Mouse (Mus musculus) c-Kit-positive CD71-positive TER-119-positive erythroid progenitor cells, embryonic 14.5 days (primary cell): Measurements from ENCODE around the gene Osr1.

Source experiments
- DNase-seq: peaks from one replicate; pipeline ENCODE4 v3.0.0-alpha.2; 2013; ENCODE audit warnings: low spot score

The Osr1 gene

GRCm38 (mm10) chr12:9585085-9585453 is 15.2 kb downstream of the Osr1 start:
- DNase-seq: no peak

- no peak for DNase-seq
Measured at GRCm38 (mm10) chr12:9587732-9588131, 17.8 kb downstream of the Osr1 start.

- no peak for DNase-seq
Measured at GRCm38 (mm10) chr12:9589561-9590134, 19.7 kb downstream of the Osr1 start.

- DNase-seq: no peak
Measured at GRCm38 (mm10) chr12:9591141-9591540, 21.2 kb downstream of the Osr1 start.

GRCm38 (mm10) chr12:9598219-9598618 is 28.3 kb downstream of the Osr1 start:
- DNase-seq: no peak
